Mouse (Mus musculus): ENCODE results near the gene Fkbp3.

DNA sequence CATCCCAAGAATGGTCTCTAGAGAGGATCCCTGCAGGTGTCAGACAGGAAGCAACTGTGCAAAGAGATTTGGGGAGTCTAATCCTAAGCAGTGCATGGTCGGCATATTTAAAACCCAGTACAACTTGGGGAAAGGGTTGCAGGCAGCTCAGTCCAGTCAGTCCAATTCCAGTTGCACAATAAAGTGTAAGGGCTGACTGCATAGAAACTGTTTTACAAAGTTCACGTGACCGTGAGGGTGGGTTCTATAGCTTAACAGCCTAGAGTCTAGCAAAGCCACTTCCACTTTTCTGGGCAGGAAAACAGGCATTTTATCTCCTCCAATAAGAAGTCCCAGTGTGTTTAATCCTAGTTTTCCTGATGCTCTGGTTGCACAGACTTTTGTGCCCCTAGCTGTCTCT is 37.7 kb upstream of the Fkbp3 start:
- TF ChIP-seq CTCF (IDR thresholded peaks at IDR 0.05; ENCODE audit: borderline replicate concordance, insufficient read depth, low read depth, low read length) (no peak), POLR2A (IDR thresholded peaks at IDR 0.05; ENCODE audit: borderline replicate concordance, insufficient read depth, low read length) (no peak)

All from cerebellum, adult 2 months (tissue).